Mouse (Mus musculus) neural tube, embryonic 11.5 days (tissue): Measurements from ENCODE around the gene Slc8a3. TPM values are rescaled to one million over a fixed set of nuclear protein-coding genes. Genes with fewer than 3 reads are reported as not detected.

Experiments
- ATAC-seq: fragments of 200-750 bp; cut with Nextera tagmentation; 2 replicates; pipeline ENCODE4 v1.8.0; 2017; ENCODE audit warnings: moderate number of reproducible peaks, mild to moderate bottlenecking, moderate TSS enrichment, moderate library complexity; ENCODE audit not compliant: insufficient read depth, low FRiP score, low TSS enrichment
- DNase-seq: peaks from one replicate; pipeline ENCODE4 v3.0.0-alpha.2; 2015; ENCODE audit warnings: low spot score
- H3K27ac ChIP-seq: fragments of 300-500 bp; sonication (generic); 2 replicates; pipeline ENCODE4 v1.5.1; 2014; ENCODE audit warnings: low read depth, mild to moderate bottlenecking, low read length
- H3K27me3 ChIP-seq: fragments of 300-500 bp; sonication (generic); 2 replicates; pipeline ENCODE4 v1.6.1; 2014; ENCODE audit warnings: mild to moderate bottlenecking, low read length, mixed read lengths; ENCODE audit not compliant: control insufficient read depth, insufficient read depth
- H3K36me3 ChIP-seq: fragments of 300-500 bp; sonication (generic); 2 replicates; pipeline ENCODE4 v1.6.1; 2014; ENCODE audit warnings: mild to moderate bottlenecking, low read length, moderate library complexity, mixed read lengths; ENCODE audit not compliant: control insufficient read depth, insufficient read depth
- H3K4me1 ChIP-seq: fragments of 300-500 bp; sonication (generic); 2 replicates; pipeline ENCODE4 v1.6.1; 2014; ENCODE audit warnings: low read length, mixed read lengths; ENCODE audit not compliant: control insufficient read depth, insufficient read depth
- H3K4me2 ChIP-seq: fragments of 300-500 bp; sonication (generic); 2 replicates; pipeline ENCODE4 v1.6.1; 2014; ENCODE audit warnings: low read depth, mild to moderate bottlenecking, moderate library complexity
- H3K4me3 ChIP-seq: fragments of 300-500 bp; sonication (generic); 2 replicates; pipeline ENCODE4 v1.5.1; 2014; ENCODE audit warnings: low read depth, low read length
- H3K9ac ChIP-seq: fragments of 300-500 bp; sonication (generic); 2 replicates; pipeline ENCODE4 v1.6.1; 2014; ENCODE audit warnings: mild to moderate bottlenecking, low read length
- H3K9me3 ChIP-seq: fragments of 300-500 bp; sonication (generic); 2 replicates; pipeline ENCODE4 v1.6.1; 2016; ENCODE audit warnings: low read length; ENCODE audit not compliant: control insufficient read depth
- WGBS: fragments of 180-500 bp; shearing (Covaris S2); extraction: QIAGEN DNeasy Blood & Tissue Kit; methylation state at CpG from one replicate; pipeline ENCODE4 v1.1.7; 2014; 5-methylcytosine and 5-hydroxymethylcytosine counted together
- polyA plus RNA-seq: library from polyadenylated mRNA; unstranded; fragments of >200 nt; fragmentation: Nextera tagmentation; extraction: Ambion mirVana; gene quantifications from 2 replicates; pipeline ENCODE4 v1.2.1, GENCODE M21; 2014

The Slc8a3 gene
- polyA plus RNA-seq, 1 experiment from 2014 or later = 1.7 TPM

DNA sequence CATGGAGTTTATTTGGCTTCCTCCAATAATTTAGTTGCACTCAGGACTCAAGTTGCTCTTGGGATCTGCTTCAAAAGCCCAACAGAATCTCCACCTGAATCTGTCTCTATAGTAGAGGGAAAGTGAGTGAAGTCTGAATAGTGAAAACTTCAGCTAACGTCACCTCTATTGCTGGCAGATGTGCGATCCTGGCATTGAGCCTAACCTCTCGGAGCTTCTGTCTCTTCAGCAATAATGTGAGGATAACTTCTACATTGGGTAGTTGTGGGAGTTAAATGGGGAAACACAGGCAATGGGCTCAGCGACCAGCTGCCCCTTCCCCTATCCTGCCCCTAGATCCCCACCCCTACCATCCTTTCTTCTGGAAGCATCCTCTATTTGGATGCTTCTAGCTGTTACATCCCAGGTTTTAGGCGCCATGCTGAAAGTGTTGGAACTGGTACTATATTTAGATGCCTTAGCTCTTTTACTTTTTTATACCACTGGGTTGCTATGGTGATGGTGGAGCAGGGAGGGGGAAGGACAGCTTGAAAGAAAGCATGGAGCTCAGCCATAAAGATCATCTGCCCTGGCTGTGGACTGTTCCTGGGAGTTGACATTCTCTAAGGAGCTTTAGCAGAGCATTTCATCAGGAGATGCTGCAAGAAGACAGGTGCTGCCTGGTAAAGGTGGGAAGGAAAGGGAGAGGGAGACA, 105.1 kb downstream of the Slc8a3 start:
- WGBS = 77% methylated on average over 5 of the region's 5 CpGs
- H3K36me3 ChIP-seq = no peaks in the 10 kb centered on the region
- no peak overlapping the region for H3K4me3 ChIP-seq
- DNase-seq (no peak), ATAC-seq (no peak)
- H3K4me1 ChIP-seq = no peaks in the 10 kb centered on the region
- no peaks in the 10 kb centered on the region for H3K27me3 ChIP-seq
- H3K9me3 ChIP-seq = no peaks in the 10 kb centered on the region
- H3K9ac ChIP-seq = no peak overlapping the region
- H3K27ac ChIP-seq = no peak overlapping the region
- H3K4me2 ChIP-seq = no peak overlapping the region

- Histone ChIP-seq H3K36me3 (no peaks in the 10 kb centered on the region), H3K9me3 (no peaks in the 10 kb centered on the region), H3K4me2 (no peak overlapping the region), H3K4me1 (no peaks in the 10 kb centered on the region), H3K9ac (no peak overlapping the region), H3K27me3 (no peaks in the 10 kb centered on the region), H3K4me3 (no peak overlapping the region), H3K27ac (no peak overlapping the region)
- ATAC-seq (no peak), DNase-seq (no peak)
- WGBS = 66% methylated on average over 3 of the region's 3 CpGs
These were observed 106.4 kb downstream of the Slc8a3 start for GRCm38 (mm10) chr12:81226590-81226989.

- Histone ChIP-seq H3K4me2 (no peak overlapping the region), H3K36me3 (no peaks in the 10 kb centered on the region), H3K27ac (no peak overlapping the region), H3K4me1 (no peaks in the 10 kb centered on the region), H3K9me3 (no peaks in the 10 kb centered on the region), H3K9ac (no peak overlapping the region), H3K4me3 (no peak overlapping the region), H3K27me3 (no peaks in the 10 kb centered on the region)
- WGBS = 49% methylated on average over 6 of the region's 6 CpGs
- ATAC-seq = no peak
- no peak for DNase-seq
These were observed 106.9 kb downstream of the Slc8a3 start for GRCm38 (mm10) chr12:81225966-81226577.

GRCm38 (mm10) chr12:81224843-81225242, 108.1 kb downstream of the Slc8a3 start:
- no peaks in the 10 kb centered on the region for H3K27me3 ChIP-seq
- no peak overlapping the region for H3K4me3 ChIP-seq
- no peak overlapping the region for H3K9ac ChIP-seq
- no peaks in the 10 kb centered on the region for H3K4me1 ChIP-seq
- H3K27ac ChIP-seq = no peak overlapping the region
- no peaks in the 10 kb centered on the region for H3K36me3 ChIP-seq
- H3K9me3 ChIP-seq = no peaks in the 10 kb centered on the region
- DNase-seq (no peak), ATAC-seq (no peak)
- no peak overlapping the region for H3K4me2 ChIP-seq
- 73% methylated on average over 2 of the region's 2 CpGs for WGBS

GRCm38 (mm10) chr12:81223276-81223675, 109.7 kb downstream of the Slc8a3 start:
- no peak for DNase-seq
- Histone ChIP-seq H3K9me3 (no peaks in the 10 kb centered on the region), H3K4me2 (no peak overlapping the region), H3K9ac (no peak overlapping the region), H3K4me1 (no peaks in the 10 kb centered on the region), H3K36me3 (no peaks in the 10 kb centered on the region), H3K4me3 (no peak overlapping the region), H3K27ac (no peak overlapping the region), H3K27me3 (no peaks in the 10 kb centered on the region)
- ATAC-seq = no peak
- 89% methylated on average over 2 of the region's 2 CpGs for WGBS

DNA sequence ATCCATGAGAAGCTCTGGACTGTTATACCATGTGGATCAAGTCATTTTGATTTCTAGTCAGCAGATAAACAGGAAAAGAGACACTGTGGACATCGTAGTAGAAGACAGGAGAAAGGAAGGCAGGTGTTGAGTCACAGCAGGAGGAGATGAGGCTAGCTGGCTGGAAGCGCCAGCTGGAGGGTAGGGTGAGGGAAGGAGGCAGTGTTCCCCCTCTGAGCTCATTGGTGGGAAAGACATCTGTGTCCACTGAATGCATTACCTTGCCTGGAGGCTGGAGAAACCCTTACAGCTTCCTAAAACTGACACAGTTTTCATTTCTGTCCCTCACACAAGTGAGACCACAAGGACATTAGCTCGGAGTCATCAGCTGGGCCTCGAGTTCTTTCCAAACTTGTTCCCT, 113.6 kb downstream of the Slc8a3 start:
- ATAC-seq = no peak

GRCm38 (mm10) chr12:81208559-81208958, 124.4 kb downstream of the Slc8a3 start:
- Histone ChIP-seq H3K4me2 (no peak overlapping the region), H3K9ac (no peak overlapping the region), H3K36me3 (no peaks in the 10 kb centered on the region), H3K27me3 (no peaks in the 10 kb centered on the region), H3K4me1 (no peaks in the 10 kb centered on the region), H3K9me3 (no peaks in the 10 kb centered on the region), H3K27ac (no peak overlapping the region), H3K4me3 (no peak overlapping the region)
- DNase-seq (no peak), ATAC-seq (no peak)
- 73% methylated on average over 2 of the region's 2 CpGs for WGBS

More for the DNA sequence above, 113.6 kb downstream of the Slc8a3 start:
- Histone ChIP-seq H3K36me3 (no peaks in the 10 kb centered on the region), H3K9me3 (no peaks in the 10 kb centered on the region), H3K27ac (no peak overlapping the region), H3K9ac (no peak overlapping the region), H3K4me3 (no peak overlapping the region), H3K4me2 (no peak overlapping the region), H3K27me3 (no peaks in the 10 kb centered on the region), H3K4me1 (no peaks in the 10 kb centered on the region)
- 65% methylated on average over 4 of the region's 4 CpGs for WGBS
- DNase-seq = no peak

GRCm38 (mm10) chr12:81205619-81206560, 127.1 kb downstream of the Slc8a3 start:
- H3K4me3 ChIP-seq = no peak overlapping the region
- H3K4me1 ChIP-seq = no peaks in the 10 kb centered on the region
- no peaks in the 10 kb centered on the region for H3K36me3 ChIP-seq
- WGBS = 31% methylated on average over 6 of the region's 6 CpGs
- no peaks in the 10 kb centered on the region for H3K27me3 ChIP-seq
- ATAC-seq = no peak
- no peak overlapping the region for H3K4me2 ChIP-seq
- DNase-seq = peak; percentile 61
- no peaks in the 10 kb centered on the region for H3K9me3 ChIP-seq
- H3K27ac ChIP-seq = no peak overlapping the region
- no peak overlapping the region for H3K9ac ChIP-seq
